Mouse (Mus musculus) hindbrain, embryonic 16.5 days (tissue): ENCODE data around the gene Robo1. TPM values are rescaled to one million over a fixed set of nuclear protein-coding genes. Genes with fewer than 3 reads are reported as not detected.

ENCODE experiments used
- ATAC-seq: fragments of 200-750 bp; cut with Nextera tagmentation; 2 replicates; pipeline ENCODE4 v1.8.0; 2017; ENCODE audit warnings: moderate TSS enrichment, moderate library complexity
- H3K27ac ChIP-seq: fragments of 300-500 bp; sonication (generic); 2 replicates; pipeline ENCODE4 v1.5.1; 2014; ENCODE audit warnings: low read depth, mild to moderate bottlenecking, control low read depth, low read length, moderate library complexity
- H3K27me3 ChIP-seq: fragments of 300-500 bp; sonication (generic); replicated peaks from 2 replicates; pipeline ENCODE4 v1.6.1; 2014; ENCODE audit warnings: low read length; ENCODE audit not compliant: control insufficient read depth, insufficient read depth
- H3K36me3 ChIP-seq: fragments of 300-500 bp; sonication (generic); 2 replicates; pipeline ENCODE4 v1.6.1; 2014; ENCODE audit warnings: mild to moderate bottlenecking, low read length, moderate library complexity, mixed read lengths; ENCODE audit not compliant: control insufficient read depth, insufficient read depth
- H3K4me1 ChIP-seq: fragments of 300-500 bp; sonication (generic); 2 replicates; pipeline ENCODE4 v1.6.1; 2014; ENCODE audit warnings: low read depth, low read length; ENCODE audit not compliant: control insufficient read depth, insufficient read depth
- H3K4me2 ChIP-seq: fragments of 300-500 bp; sonication (generic); 2 replicates; pipeline ENCODE4 v1.6.1; 2014; ENCODE audit warnings: mild to moderate bottlenecking, low read length, control low read depth, moderate library complexity
- H3K4me3 ChIP-seq: fragments of 300-500 bp; sonication (generic); 2 replicates; pipeline ENCODE4 v1.5.1; 2014; ENCODE audit warnings: mild to moderate bottlenecking, low read length, control low read depth, moderate library complexity
- H3K9ac ChIP-seq: fragments of 300-500 bp; sonication (generic); 2 replicates; pipeline ENCODE4 v1.6.1; 2014; ENCODE audit warnings: low read depth, mild to moderate bottlenecking, control low read depth, low read length, moderate library complexity
- H3K9me3 ChIP-seq: fragments of 300-500 bp; sonication (generic); 2 replicates; pipeline ENCODE4 v1.6.1; 2014; ENCODE audit warnings: mild to moderate bottlenecking, low read length, moderate library complexity; ENCODE audit not compliant: control insufficient read depth
- WGBS: fragments of 180-500 bp; shearing (Covaris S2); extraction: QIAGEN DNeasy Blood & Tissue Kit; methylation state at CpG from one replicate; pipeline ENCODE4 v1.1.7; 2014; 5-methylcytosine and 5-hydroxymethylcytosine counted together
- polyA plus RNA-seq: library from polyadenylated mRNA; unstranded; fragments of >200 nt; fragmentation: Nextera tagmentation; extraction: Ambion mirVana; gene quantifications from 2 replicates; pipeline ENCODE4 v1.2.1, GENCODE M21; 2015

Gene Robo1
- polyA plus RNA-seq, 1 experiment from 2014 or later = 26.8 TPM

GRCm38 (mm10) chr16:72874934-72875732, 567.0 kb downstream of the Robo1 start:
- Histone ChIP-seq H3K9me3 (no peaks in the 10 kb centered on the region), H3K4me1 (no peaks in the 10 kb centered on the region; the same call in 1 of the 2 replicates), H3K4me3 (no peak overlapping the region), H3K4me2 (no peak overlapping the region), H3K27ac (no peak overlapping the region), H3K9ac (no peak overlapping the region), H3K27me3 (no peaks in the 10 kb centered on the region), H3K36me3 (no peaks in the 10 kb centered on the region)
- peak; percentile 48; the same call in 1 of the 2 replicates for ATAC-seq
- 49% methylated on average over 8 of the region's 8 CpGs for WGBS

GRCm38 (mm10) chr16:72888108-72888507, 580.0 kb downstream of the Robo1 start:
- Histone ChIP-seq H3K36me3 (no peaks in the 10 kb centered on the region), H3K9me3 (no peaks in the 10 kb centered on the region), H3K27me3 (no peaks in the 10 kb centered on the region), H3K9ac (no peak overlapping the region), H3K4me3 (no peak overlapping the region), H3K4me2 (0 out of 2 replicates have a peak overlapping the region, but pooled peaks have one; percentile 5), H3K4me1 (no peaks in the 10 kb centered on the region; the same call in 1 of the 2 replicates), H3K27ac (no peak overlapping the region)
- 17% methylated on average over 7 of the region's 7 CpGs for WGBS
- ATAC-seq = peak; percentile 71; the same call in 1 of the 2 replicates

GRCm38 (mm10) chr16:72889401-72889800, 581.3 kb downstream of the Robo1 start:
- no peak for ATAC-seq

GRCm38 (mm10) chr16:72897125-72897524, 589.0 kb downstream of the Robo1 start:
- Histone ChIP-seq H3K4me3 (no peak overlapping the region), H3K9me3 (no peaks in the 10 kb centered on the region), H3K9ac (no peak overlapping the region), H3K4me1 (no peaks in the 10 kb centered on the region), H3K27me3 (no peaks in the 10 kb centered on the region), H3K27ac (no peak overlapping the region), H3K4me2 (no peak overlapping the region), H3K36me3 (no peaks in the 10 kb centered on the region)
- no peak for ATAC-seq
- WGBS = 73% methylated on average over 11 of the region's 11 CpGs

More at GRCm38 (mm10) chr16:72889401-72889800, 581.3 kb downstream of the Robo1 start:
- H3K36me3 ChIP-seq = no peaks in the 10 kb centered on the region
- no peaks in the 10 kb centered on the region for H3K9me3 ChIP-seq
- H3K4me3 ChIP-seq = no peak overlapping the region
- no peak overlapping the region for H3K4me2 ChIP-seq
- H3K27ac ChIP-seq = no peak overlapping the region
- no peaks in the 10 kb centered on the region for H3K27me3 ChIP-seq
- WGBS = 68% methylated on average over 9 of the region's 9 CpGs
- H3K4me1 ChIP-seq = no peaks in the 10 kb centered on the region; the same call in 1 of the 2 replicates
- H3K9ac ChIP-seq = no peak overlapping the region

GRCm38 (mm10) chr16:72908895-72909294, 600.8 kb downstream of the Robo1 start:
- no peaks in the 10 kb centered on the region for H3K36me3 ChIP-seq
- ATAC-seq = no peak
- H3K4me1 ChIP-seq = peaks cover 4% of the 10 kb centered on the region; the same call in 1 of the 2 replicates
- no peak overlapping the region for H3K27ac ChIP-seq
- H3K4me2 ChIP-seq = no peak overlapping the region
- H3K9me3 ChIP-seq = no peaks in the 10 kb centered on the region; the same call in 1 of the 2 replicates
- no peak overlapping the region for H3K4me3 ChIP-seq
- 64% methylated on average over 2 of the region's 2 CpGs for WGBS
- no peaks in the 10 kb centered on the region for H3K27me3 ChIP-seq
- H3K9ac ChIP-seq = no peak overlapping the region

- Histone ChIP-seq H3K4me1 (peaks cover 4% of the 10 kb centered on the region; the same call in 1 of the 2 replicates), H3K9me3 (no peaks in the 10 kb centered on the region; the same call in 1 of the 2 replicates), H3K27ac (no peak overlapping the region), H3K9ac (no peak overlapping the region), H3K36me3 (no peaks in the 10 kb centered on the region), H3K4me2 (no peak overlapping the region), H3K27me3 (no peaks in the 10 kb centered on the region), H3K4me3 (no peak overlapping the region)
- 39% methylated on average over 5 of the region's 5 CpGs for WGBS
- ATAC-seq = peak; percentile 64; the same call in 1 of the 2 replicates
Measured at GRCm38 (mm10) chr16:72913134-72913533, 605.0 kb downstream of the Robo1 start.

- 57% methylated on average over 4 of the region's 4 CpGs for WGBS
- Histone ChIP-seq H3K36me3 (no peaks in the 10 kb centered on the region), H3K9ac (no peak overlapping the region), H3K27ac (no peak overlapping the region), H3K4me2 (no peak overlapping the region), H3K27me3 (no peaks in the 10 kb centered on the region), H3K4me3 (no peak overlapping the region), H3K9me3 (no peaks in the 10 kb centered on the region; the same call in 1 of the 2 replicates), H3K4me1 (peaks cover 4% of the 10 kb centered on the region; the same call in 1 of the 2 replicates)
- ATAC-seq = no peak
Measured at GRCm38 (mm10) chr16:72914068-72914630, 606.0 kb downstream of the Robo1 start.

GRCm38 (mm10) chr16:72920013-72920412, 611.9 kb downstream of the Robo1 start:
- Histone ChIP-seq H3K4me2 (no peak overlapping the region), H3K27ac (no peak overlapping the region), H3K36me3 (no peaks in the 10 kb centered on the region), H3K27me3 (no peaks in the 10 kb centered on the region), H3K9ac (no peak overlapping the region), H3K4me3 (no peak overlapping the region), H3K4me1 (peaks cover 6% of the 10 kb centered on the region), H3K9me3 (no peaks in the 10 kb centered on the region)
- 87% methylated on average over 3 of the region's 3 CpGs for WGBS
- no peak for ATAC-seq
